Mouse (Mus musculus) neural tube, embryonic 13.5 days (tissue): ENCODE data around the gene Hoxc8. TPM values are rescaled to one million over a fixed set of nuclear protein-coding genes. Genes with fewer than 3 reads are reported as not detected.

ENCODE experiments used
- microRNA counts: library from miRNA; unstranded; fragments of <30 nt; microRNA quantifications from one replicate; lab custom pipeline; 2016
- microRNA-seq: library from miRNA; unstranded; fragments of <30 nt; microRNA quantifications from one replicate; pipeline ENCODE4, GENCODE M21; 2016
- polyA plus RNA-seq: library from polyadenylated mRNA; unstranded; fragments of >200 nt; fragmentation: Nextera tagmentation; extraction: Ambion mirVana; gene quantifications from 2 replicates; pipeline ENCODE4 v1.2.1, GENCODE M21; 2015

The Hoxc8 gene
- polyA plus RNA-seq, 1 experiment from 2014 or later = 75.8 TPM

MicroRNAs encoded within 50 kb of the gene (microRNA counts, 519-probe panel; counts per million panel counts)
- microRNA mmu-miR-615-3p (lab: Ali Mortazavi, UCI) (3,724 counts per million, percentile 56 among the panel's probes with 10 or more counts), microRNA mmu-miR-615-5p (lab: Ali Mortazavi, UCI) (not detected)

Small RNAs within 50 kb of the gene (microRNA-seq; reads per million reads assigned to microRNA genes)
- gene Mir196a-2 = 1,496 reads per million, percentile 84 among the genes with 10 or more reads in this experiment
- gene Mir615 = 9,830 reads per million, percentile 96 among the genes with 10 or more reads in this experiment

Other genes starting within 250 kb of the Hoxc8 start
- gene Hoxc13, start 69.5 kb upstream of the Hoxc8 start, polyA plus RNA-seq = 4.9 and 8.4 TPM in 2 replicates
- gene Hoxc12, start 53.9 kb upstream of the Hoxc8 start, polyA plus RNA-seq = 7.8 and 12.0 TPM in 2 replicates
- gene Hoxc11, start 36.2 kb upstream of the Hoxc8 start, polyA plus RNA-seq = 2.6 and 3.8 TPM in 2 replicates
- gene Hoxc10, start 23.8 kb upstream of the Hoxc8 start, polyA plus RNA-seq = 58.5 and 92.4 TPM in 2 replicates
- 18.8 and 32.2 TPM in 2 replicates for gene Hoxc5, start 23.2 kb upstream of the Hoxc8 start, polyA plus RNA-seq
- 40.9 and 43.4 TPM in 2 replicates for gene Hoxc9, start 14.2 kb upstream of the Hoxc8 start, polyA plus RNA-seq
- gene Hoxc6, start 7.7 kb downstream of the Hoxc8 start, polyA plus RNA-seq = 46.8 and 51.1 TPM in 2 replicates
- gene Hoxc4, start 28.3 kb downstream of the Hoxc8 start, polyA plus RNA-seq = 40.2 and 49.9 TPM in 2 replicates
- gene Smug1, start 176.5 kb downstream of the Hoxc8 start, polyA plus RNA-seq = 36.1 and 41.0 TPM in 2 replicates
- 104 and 116 TPM in 2 replicates for gene Cbx5, start 249.2 kb downstream of the Hoxc8 start, polyA plus RNA-seq
- gene Hnrnpa1, start 249.8 kb downstream of the Hoxc8 start, polyA plus RNA-seq = 784 and 805 TPM in 2 replicates